Mouse (Mus musculus): ENCODE data around the gene Fyn. TPM values are rescaled to one million over a fixed set of nuclear protein-coding genes. Genes with fewer than 3 reads are reported as not detected.

Fyn gene
- polyA plus RNA-seq, 1 experiment from 2014 or later, result 13.5 TPM

DNA sequence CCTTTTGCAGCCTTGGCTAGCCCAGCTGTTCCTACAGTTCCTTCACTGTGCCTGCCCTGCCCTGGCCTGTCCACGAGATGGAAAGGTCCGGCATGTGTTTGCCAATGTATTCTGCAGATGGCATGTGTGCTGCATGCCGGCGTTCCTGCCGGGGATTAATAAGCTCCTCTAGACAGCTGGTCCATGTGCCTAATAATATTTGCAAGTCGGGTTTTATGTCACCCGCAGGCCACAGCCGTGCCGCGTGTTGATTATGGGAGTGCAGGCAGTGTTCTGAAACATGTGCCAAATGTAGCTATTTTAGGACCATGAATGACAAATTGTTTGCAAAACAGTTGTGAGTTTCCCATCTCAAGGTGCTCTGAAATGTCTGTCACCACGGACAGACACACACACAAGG, 167.6 kb downstream of the Fyn start:
- H3K4me2 ChIP-seq (replicated peaks; ENCODE audit: low read depth), result no peak overlapping the region
- H3K27ac ChIP-seq (ENCODE audit: low read depth, low read length), result no peak overlapping the region; the same call in 1 of the 2 replicates
- ATAC-seq, result 0 out of 2 replicates have a peak, but pooled peaks have one; percentile 39
- WGBS, result 68% methylated on average over 11 of the region's 11 CpGs
- H3K9ac ChIP-seq (ENCODE audit: low read depth, low read length), result no peak overlapping the region
- peaks cover 3% of the 10 kb centered on the region; the same call in 1 of the 2 replicates for H3K36me3 ChIP-seq (ENCODE audit: control insufficient read depth, insufficient read depth)
- H3K4me1 ChIP-seq (replicated peaks; ENCODE audit: control insufficient read depth, insufficient read depth, low read length), result 0 out of 2 replicates have a peak, but pooled peaks cover 7% of the 10 kb centered on the region
- no peak overlapping the region for H3K4me3 ChIP-seq (ENCODE audit: low read depth, low read length)
- H3K27me3 ChIP-seq (replicated peaks; ENCODE audit: control insufficient read depth, insufficient read depth, low read length), result no peaks in the 10 kb centered on the region
- H3K9me3 ChIP-seq (ENCODE audit: control insufficient read depth), result no peaks in the 10 kb centered on the region
- peak; percentile 34; the same call in 1 of the 2 replicates for TF ChIP-seq CTCF (IDR thresholded peaks at IDR 0.05; ENCODE audit: low read depth)

DNA sequence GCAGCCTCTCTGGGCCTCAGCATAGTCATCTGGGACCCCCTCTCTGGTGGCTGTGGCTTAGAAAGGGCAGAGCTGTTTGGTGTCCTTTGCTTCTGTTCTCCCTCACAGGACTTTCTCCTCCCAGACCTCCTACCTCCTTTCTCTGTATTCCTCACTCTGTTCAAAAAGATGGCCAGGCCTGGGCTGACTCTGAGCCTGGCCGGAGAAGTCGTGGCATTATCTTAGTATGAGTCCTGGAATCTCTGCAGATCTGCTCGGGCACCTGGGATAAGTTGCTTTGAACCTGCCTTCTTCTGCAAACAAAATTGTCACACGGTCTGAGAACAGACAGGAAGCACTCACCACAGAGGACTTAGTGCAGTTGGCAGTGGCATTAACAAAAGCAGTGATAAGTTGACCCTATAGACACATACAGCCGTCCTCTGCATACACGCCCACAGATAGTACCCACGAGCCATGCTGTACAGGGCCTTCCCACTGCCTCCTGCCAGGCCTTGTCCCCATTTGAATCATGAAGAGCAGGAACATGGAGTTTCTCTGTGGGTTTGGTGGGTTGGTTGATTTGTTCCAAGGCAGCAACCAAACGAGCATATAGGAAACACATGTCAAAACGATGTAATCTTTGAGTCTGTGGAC, 171.5 kb downstream of the Fyn start:
- Histone ChIP-seq H3K27me3 (replicated peaks; ENCODE audit: control insufficient read depth, insufficient read depth, low read length) (no peaks in the 10 kb centered on the region), H3K9me3 (ENCODE audit: control insufficient read depth) (no peaks in the 10 kb centered on the region), H3K9ac (ENCODE audit: low read depth, low read length) (no peak overlapping the region), H3K27ac (ENCODE audit: low read depth, low read length) (no peak overlapping the region), H3K36me3 (ENCODE audit: control insufficient read depth, insufficient read depth) (peaks cover 3% of the 10 kb centered on the region; the same call in 1 of the 2 replicates), H3K4me1 (replicated peaks; ENCODE audit: control insufficient read depth, insufficient read depth, low read length) (0 out of 2 replicates have a peak, but pooled peaks cover 3% of the 10 kb centered on the region), H3K4me3 (ENCODE audit: low read depth, low read length) (no peak overlapping the region), H3K4me2 (replicated peaks; ENCODE audit: low read depth) (no peak overlapping the region)
- no peak for TF ChIP-seq CTCF (IDR thresholded peaks at IDR 0.05; ENCODE audit: low read depth)
- ATAC-seq, result no peak
- 46% methylated on average over 9 of the region's 9 CpGs for WGBS

DNA sequence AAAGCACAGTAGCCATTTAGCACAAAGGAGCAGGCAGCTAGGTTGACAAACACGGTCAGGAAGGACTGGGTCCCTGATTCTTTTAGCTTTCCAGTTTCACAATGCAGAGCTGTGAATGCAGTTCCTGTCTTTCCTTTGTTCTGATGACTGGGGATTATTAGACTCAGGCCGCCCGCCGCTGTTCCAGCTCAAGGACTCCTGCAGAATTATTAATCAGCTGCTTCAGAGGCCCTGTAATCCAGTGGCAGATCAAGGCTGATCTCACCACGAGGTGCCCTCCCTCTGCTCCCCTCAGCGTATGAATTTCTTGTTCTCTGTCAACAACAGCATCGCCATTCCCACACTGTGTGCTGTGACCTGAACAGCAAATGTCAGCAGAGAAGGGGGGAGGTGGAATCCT, 172.3 kb downstream of the Fyn start:
- no peak for TF ChIP-seq CTCF (IDR thresholded peaks at IDR 0.05; ENCODE audit: low read depth)
- Histone ChIP-seq H3K4me3 (ENCODE audit: low read depth, low read length) (no peak overlapping the region), H3K4me2 (replicated peaks; ENCODE audit: low read depth) (no peak overlapping the region), H3K27ac (ENCODE audit: low read depth, low read length) (no peak overlapping the region; the same call in 1 of the 2 replicates), H3K36me3 (ENCODE audit: control insufficient read depth, insufficient read depth) (peaks cover 3% of the 10 kb centered on the region; the same call in 1 of the 2 replicates), H3K4me1 (replicated peaks; ENCODE audit: control insufficient read depth, insufficient read depth, low read length) (0 out of 2 replicates have a peak, but pooled peaks cover 3% of the 10 kb centered on the region), H3K27me3 (replicated peaks; ENCODE audit: control insufficient read depth, insufficient read depth, low read length) (no peaks in the 10 kb centered on the region), H3K9me3 (ENCODE audit: control insufficient read depth) (no peaks in the 10 kb centered on the region), H3K9ac (ENCODE audit: low read depth, low read length) (no peak overlapping the region)
- ATAC-seq, result no peak
- WGBS, result 37% methylated on average over 7 of the region's 7 CpGs

DNA sequence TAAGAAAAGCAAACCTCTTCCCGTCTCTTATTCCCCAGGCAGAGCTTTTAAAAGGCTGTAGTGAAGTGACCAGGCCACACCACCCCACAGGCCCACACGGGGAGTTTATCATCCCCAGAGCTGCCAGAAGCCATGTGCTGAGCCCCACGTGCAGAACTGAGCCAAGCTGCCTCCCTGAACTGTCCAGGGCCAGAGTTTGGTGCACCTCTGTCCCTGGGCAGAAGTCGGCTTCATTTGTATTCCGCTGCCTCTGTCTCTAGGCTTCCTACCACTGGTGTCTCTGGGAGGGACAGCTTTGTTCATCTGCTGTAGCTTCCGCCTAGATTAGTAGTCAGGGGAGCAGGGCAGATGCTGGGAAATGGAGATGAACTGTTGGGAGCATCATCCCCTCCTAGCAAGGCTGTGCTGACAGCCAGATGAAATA, 172.8 kb downstream of the Fyn start:
- Histone ChIP-seq H3K36me3 (ENCODE audit: control insufficient read depth, insufficient read depth) (peaks cover 3% of the 10 kb centered on the region; the same call in 1 of the 2 replicates), H3K9me3 (ENCODE audit: control insufficient read depth) (no peaks in the 10 kb centered on the region), H3K27me3 (replicated peaks; ENCODE audit: control insufficient read depth, insufficient read depth, low read length) (no peaks in the 10 kb centered on the region), H3K9ac (ENCODE audit: low read depth, low read length) (no peak overlapping the region), H3K4me1 (replicated peaks; ENCODE audit: control insufficient read depth, insufficient read depth, low read length) (0 out of 2 replicates have a peak, but pooled peaks cover 3% of the 10 kb centered on the region), H3K27ac (ENCODE audit: low read depth, low read length) (peak overlapping the region; percentile 15; the same call in 1 of the 2 replicates), H3K4me3 (ENCODE audit: low read depth, low read length) (no peak overlapping the region), H3K4me2 (replicated peaks; ENCODE audit: low read depth) (no peak overlapping the region)
- ATAC-seq, result no peak
- TF ChIP-seq CTCF (IDR thresholded peaks at IDR 0.05; ENCODE audit: low read depth), result no peak
- 64% methylated on average over 6 of the region's 6 CpGs for WGBS

DNA sequence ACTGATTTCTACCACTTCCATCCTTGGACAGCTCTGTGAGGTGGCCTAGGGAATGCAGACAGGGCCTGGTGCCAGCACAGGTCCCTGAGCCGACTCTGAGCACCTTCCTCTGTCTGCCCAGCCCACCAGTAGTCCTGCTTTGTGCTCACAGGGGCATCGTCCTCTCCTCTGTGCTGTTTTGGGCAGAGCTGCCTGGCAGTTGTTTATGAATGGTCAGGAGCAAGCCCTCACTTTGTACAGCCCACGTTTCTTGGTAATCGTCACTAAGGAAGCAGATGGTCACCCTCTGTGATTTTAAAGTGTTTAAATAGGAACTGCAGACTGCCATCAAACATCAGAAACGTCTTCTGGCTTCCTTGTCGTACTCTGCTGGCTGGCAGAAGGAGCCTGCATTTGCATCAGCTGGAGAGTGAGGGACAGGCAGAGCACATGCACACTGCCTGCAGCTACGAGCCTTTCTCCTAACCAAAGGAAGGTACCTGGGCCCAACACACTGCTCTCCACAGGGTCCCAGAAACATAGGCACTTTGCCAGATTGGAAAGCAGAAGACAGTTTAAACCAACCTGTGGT, 173.4 kb downstream of the Fyn start:
- 42% methylated on average over 7 of the region's 7 CpGs for WGBS

DNA sequence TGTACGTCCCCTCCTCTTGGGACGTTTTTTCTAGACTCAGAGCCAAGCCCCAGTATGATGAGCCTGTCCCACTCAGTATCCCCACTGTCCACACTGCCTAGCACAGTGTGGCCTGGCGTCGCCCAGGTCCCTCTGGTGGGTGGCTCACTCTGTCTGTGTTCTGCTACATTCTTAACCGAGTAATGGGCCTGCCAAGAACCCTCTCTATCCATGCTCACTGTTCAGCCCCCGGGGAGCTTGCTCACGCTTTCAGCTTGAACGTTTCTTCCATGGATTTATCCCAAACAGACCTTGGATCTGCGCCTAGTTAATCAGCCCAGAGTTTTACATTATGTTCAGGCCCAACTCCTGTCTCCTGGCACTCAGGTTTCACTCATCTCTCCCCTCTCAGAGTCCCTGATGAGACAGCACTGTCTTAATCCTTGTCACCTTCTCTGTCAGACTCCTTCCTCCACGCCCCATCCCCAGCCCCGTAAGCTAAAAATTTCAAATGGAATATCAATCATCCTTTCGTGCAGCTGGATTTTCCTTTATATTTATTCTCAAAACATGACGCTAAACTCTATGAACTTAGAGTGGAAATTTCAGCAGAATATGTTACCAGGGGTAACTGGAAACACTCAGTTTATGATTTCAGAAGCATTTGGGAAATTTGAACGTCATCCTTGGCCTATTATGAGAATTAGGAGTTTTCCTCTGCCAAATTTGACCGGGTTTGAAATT, 174.0 kb downstream of the Fyn start:
- H3K9me3 ChIP-seq (ENCODE audit: control insufficient read depth), result no peaks in the 10 kb centered on the region
- no peak for TF ChIP-seq CTCF (IDR thresholded peaks at IDR 0.05; ENCODE audit: low read depth)
- WGBS, result 66% methylated on average over 15 of the region's 15 CpGs
- ATAC-seq, result no peak
- 0 out of 2 replicates have a peak, but pooled peaks cover 3% of the 10 kb centered on the region for H3K36me3 ChIP-seq (ENCODE audit: control insufficient read depth, insufficient read depth)
- no peak overlapping the region for H3K9ac ChIP-seq (ENCODE audit: low read depth, low read length)
- H3K4me3 ChIP-seq (ENCODE audit: low read depth, low read length), result no peak overlapping the region
- no peaks in the 10 kb centered on the region for H3K27me3 ChIP-seq (replicated peaks; ENCODE audit: control insufficient read depth, insufficient read depth, low read length)
- 0 out of 2 replicates have a peak, but pooled peaks cover 3% of the 10 kb centered on the region for H3K4me1 ChIP-seq (replicated peaks; ENCODE audit: control insufficient read depth, insufficient read depth, low read length)
- no peak overlapping the region for H3K4me2 ChIP-seq (replicated peaks; ENCODE audit: low read depth)
- no peak overlapping the region for H3K27ac ChIP-seq (ENCODE audit: low read depth, low read length)

More for the DNA sequence above, 173.4 kb downstream of the Fyn start:
- Histone ChIP-seq H3K4me2 (replicated peaks; ENCODE audit: low read depth) (no peak overlapping the region), H3K4me3 (ENCODE audit: low read depth, low read length) (no peak overlapping the region), H3K9me3 (ENCODE audit: control insufficient read depth) (no peaks in the 10 kb centered on the region), H3K4me1 (replicated peaks; ENCODE audit: control insufficient read depth, insufficient read depth, low read length) (0 out of 2 replicates have a peak, but pooled peaks cover 3% of the 10 kb centered on the region), H3K27me3 (replicated peaks; ENCODE audit: control insufficient read depth, insufficient read depth, low read length) (no peaks in the 10 kb centered on the region), H3K9ac (ENCODE audit: low read depth, low read length) (no peak overlapping the region), H3K27ac (ENCODE audit: low read depth, low read length) (0 out of 2 replicates have a peak overlapping the region, but pooled peaks have one; percentile 15), H3K36me3 (ENCODE audit: control insufficient read depth, insufficient read depth) (0 out of 2 replicates have a peak, but pooled peaks cover 3% of the 10 kb centered on the region)
- ATAC-seq, result no peak
- no peak for TF ChIP-seq CTCF (IDR thresholded peaks at IDR 0.05; ENCODE audit: low read depth)

All from intestine, postnatal 0 days (tissue).